Mouse (Mus musculus): ENCODE results near the gene Slc9a1.

Slc9a1 gene

GRCm38 (mm10) chr4:133369553-133370297, at the start of gene Slc9a1:
Gene Slc9a1, plus strand, starts transcription at chr4:133369706.
- peak; percentile 93 for DNase-seq

DNA sequence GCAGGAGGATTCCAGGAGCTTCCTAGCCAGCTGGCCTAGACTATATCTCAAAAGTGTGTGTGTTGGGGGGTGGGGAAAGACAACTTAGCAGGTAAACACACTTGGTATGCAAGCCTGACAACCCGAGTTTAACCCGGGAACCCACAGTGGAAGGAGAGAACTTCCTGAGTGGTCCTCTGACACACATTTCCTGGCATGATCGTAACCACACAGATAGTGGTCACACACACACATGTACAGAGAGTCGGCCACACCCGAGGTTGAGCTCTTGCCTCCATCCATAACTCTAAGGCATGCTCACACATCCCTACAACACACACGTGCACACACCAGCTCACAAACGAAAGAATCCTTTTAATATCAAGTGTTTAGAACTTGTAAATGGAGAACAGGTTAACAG, 41.4 kb upstream of the Slc9a1 start:
- DNase-seq = no peak

DNA sequence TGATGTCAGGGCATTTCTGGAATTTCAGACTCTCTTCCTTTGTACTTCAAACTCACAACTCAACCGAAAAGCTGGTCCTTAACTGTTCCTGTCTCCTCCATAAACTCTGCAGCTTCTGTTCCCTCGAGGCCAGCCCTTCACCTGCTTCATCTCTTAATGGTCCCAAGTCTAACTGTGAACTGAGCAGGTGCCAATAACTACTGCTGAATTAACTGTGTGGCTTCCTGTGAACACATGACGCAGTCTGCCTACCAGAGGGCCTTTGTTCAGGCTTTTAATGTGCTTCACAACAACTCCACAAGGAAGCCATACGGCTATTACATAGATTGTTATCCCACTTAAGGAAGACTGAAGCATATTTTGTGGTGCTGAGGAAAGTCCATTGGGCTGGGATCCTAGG, 39.2 kb upstream of the Slc9a1 start:
- no peak for DNase-seq

DNA sequence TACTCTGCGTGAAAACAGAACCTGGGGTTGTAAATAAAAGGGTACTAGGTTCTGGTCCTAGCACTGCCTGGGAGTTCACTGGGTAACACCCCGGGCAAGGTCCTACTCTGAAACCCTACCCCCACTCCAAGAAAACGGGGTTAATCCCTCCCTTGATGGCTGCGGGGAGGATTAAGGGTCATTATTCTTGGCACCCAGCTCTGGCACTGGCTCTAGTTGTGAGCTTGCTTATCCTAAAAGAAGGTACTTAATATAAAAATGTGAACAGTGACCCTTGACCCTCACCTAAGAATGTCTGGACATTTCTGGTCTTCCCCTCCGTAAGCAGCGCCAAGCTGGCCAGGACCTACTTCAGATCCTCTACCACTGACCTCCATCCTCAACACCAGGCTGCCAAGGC, 36.2 kb upstream of the Slc9a1 start:
- DNase-seq = no peak

DNA sequence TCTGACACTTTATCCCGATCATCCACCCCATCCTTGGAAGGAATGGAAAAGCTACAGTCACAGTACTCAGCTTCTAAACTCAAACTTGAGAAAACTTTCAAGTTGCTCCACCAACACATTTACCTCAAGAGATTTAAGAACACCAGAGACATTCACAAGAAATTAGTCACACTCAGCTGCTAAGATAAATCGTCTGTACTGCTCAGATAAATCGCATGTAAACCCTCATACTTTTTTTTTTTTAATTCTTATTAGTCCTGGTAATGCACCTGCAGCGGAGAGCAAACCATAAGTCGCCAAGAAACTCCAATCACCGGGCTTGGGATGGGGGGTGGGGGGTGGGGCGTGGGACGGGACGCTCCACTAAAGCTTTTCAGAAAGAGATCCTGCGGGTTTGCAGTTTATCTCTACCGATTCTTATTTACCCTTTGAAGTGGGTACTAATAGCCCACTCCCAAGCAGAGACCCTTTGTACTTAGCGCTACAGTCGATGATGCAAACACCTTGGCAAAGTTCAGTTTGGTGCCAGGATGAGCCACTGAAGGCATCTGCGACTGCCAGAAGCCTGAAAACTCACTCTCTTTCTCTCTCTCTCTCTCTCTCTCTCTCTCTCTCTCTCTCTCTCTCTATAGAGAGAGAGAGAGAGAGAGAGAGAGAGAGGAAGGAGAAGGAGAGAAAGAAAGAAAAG, 31.5 kb upstream of the Slc9a1 start:
- no peak for DNase-seq

GRCm38 (mm10) chr4:133338521-133339095, 30.9 kb upstream of the Slc9a1 start:
- peak; percentile 56 for DNase-seq

GRCm38 (mm10) chr4:133339148-133339749, 30.3 kb upstream of the Slc9a1 start:
- peak; percentile 96 for DNase-seq

GRCm38 (mm10) chr4:133340217-133340616, 29.3 kb upstream of the Slc9a1 start:
- DNase-seq = no peak

DNA sequence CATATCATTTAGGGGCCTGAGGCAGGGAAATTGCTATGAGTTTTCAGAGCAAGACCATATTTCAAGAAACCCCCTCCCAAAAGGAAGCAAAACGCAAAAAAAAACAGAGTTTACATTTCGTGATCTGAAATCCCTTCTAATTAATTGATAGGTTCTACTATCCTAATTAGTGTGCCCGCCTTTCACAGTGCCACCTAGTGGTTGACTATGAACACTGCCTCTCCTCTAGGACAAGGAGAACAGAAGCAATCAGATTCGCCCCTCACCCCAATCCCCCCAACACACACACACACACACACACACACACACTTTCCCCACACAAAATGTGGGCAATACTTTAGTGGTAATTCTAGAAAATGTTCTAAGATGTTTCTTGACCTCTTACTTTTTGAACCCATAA, 25.4 kb upstream of the Slc9a1 start:
- DNase-seq = peak; percentile 56

DNA sequence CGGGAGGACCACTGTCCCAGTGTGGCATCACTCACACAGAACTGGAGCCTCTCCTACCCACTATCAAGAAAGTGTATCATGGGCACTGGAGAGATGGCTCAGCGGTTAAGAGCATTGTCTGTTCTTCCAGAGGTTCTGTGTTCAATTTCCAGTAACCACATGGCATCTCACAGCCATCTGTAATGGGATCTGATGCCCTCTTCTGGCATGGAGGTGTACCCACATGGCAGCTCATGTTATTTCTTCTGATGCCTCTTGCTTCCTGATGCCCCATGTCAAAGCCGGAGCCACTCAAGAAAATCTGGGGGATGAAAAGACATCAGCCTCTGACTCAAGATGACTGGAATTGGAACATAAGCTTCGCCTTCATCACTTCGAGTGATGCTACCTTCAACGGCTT, 23.8 kb upstream of the Slc9a1 start:
- no peak for DNase-seq

DNA sequence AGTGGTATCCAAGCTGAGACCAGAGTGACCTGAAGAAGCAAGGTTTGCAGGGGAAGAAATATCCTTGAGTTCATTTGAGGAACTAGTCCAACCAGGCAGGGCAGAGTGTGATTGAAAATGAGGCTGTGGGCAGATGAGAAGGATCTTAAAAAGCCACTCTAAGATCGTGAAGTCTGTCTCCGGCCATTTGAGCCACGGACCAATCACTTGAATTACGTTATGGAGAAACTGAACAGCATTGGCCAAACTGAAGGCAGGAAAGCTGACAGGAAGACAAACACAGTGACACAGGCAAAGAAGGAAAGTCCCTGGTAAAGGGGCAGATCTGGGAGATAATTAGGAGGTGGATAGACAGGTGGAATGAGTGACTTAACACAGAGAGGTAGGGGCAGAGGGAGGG, 22.9 kb upstream of the Slc9a1 start:
- no peak for DNase-seq

DNA sequence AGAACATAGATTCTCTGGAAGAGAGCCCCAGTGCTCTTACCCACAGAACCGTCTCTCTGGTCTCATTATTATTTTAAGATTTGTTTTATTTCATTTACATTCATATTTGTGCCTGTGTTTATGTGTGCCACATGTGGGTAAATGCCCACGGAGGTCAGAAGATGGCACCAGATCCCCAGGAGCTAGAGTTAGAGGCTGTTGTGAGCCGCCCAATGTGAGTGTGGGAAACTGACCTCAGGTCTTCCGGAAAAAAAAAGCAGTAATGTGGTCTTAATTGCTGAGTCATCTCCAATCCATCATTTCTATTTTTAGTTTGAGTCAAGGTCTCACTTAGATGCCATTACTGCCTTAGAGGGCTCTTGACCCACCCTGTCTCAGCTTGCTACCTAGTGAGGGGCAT, 21.9 kb upstream of the Slc9a1 start:
- DNase-seq = no peak

- no peak for DNase-seq
Observed at GRCm38 (mm10) chr4:133348051-133348775, 21.3 kb upstream of the Slc9a1 start.

DNA sequence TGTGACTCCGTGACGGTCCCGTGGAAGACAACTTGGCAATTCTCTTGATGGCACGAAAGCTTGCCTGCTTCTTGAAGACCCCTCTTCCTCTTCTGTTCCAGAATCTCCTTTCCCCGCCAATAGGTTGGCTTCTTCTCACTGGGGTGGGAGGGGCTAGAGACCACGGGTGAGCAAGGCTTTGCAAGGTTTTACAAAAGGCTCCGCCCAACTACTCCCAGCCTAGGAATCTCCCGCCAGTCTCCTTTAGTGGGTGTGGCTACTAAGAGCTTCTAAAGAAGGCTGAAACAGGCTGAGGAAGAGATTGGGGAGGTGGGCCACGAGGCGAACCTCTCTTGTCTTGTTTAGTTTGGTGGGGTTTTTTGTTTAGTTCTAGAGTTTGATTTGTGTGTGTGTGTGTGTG, 16.7 kb upstream of the Slc9a1 start:
- DNase-seq = no peak

DNA sequence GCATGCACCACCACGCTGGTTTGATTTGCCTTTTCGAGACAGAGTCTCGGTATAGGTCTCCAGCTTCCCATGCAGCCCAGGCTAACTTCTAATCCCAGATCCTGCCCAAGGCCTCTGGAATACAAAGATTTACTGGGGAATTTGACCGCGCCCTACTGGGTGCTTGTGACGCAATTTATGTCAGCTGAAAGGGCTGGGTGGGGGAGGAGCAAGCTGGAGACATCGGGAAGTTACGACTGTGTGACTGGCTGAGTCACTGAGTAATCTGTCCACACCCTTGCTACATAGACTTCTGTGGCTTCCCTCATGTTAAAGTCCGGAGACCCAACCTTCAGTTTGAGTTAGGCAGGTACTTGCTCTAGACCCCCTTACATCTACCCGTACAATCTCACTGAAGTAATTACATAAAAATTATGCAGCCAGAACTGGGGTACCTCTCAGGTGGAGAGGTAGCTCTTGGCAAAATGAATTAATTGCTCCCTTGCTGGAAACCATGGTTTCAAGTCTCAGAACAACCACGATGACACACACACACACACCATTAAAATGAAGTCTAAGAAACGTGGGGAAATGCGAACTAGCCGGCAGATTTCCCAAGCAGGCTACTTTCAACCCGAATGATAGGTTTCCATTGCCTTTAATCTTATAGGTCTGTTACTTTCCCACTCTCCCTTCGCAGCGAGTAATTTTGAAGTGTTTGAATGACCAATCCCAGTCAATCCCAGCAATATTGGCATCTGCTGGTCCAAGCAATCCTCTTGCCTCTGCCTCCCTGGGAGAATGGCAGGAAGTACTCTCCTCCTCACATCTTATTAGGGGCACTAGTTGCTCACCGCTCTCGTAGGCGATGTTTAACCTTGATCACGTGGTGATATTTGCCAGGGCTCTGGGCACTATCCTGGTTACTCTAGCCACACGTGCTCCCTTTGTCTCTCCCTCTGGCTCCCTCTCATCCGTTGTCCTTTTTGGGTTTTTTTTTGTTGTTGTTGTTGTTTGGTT, 15.8 kb upstream of the Slc9a1 start, which contains the start of gene Wdtc1:
Gene Wdtc1 (minus strand): TSS at position 115 of the 999 bp plus-strand sequence.
- no peak for DNase-seq

DNA sequence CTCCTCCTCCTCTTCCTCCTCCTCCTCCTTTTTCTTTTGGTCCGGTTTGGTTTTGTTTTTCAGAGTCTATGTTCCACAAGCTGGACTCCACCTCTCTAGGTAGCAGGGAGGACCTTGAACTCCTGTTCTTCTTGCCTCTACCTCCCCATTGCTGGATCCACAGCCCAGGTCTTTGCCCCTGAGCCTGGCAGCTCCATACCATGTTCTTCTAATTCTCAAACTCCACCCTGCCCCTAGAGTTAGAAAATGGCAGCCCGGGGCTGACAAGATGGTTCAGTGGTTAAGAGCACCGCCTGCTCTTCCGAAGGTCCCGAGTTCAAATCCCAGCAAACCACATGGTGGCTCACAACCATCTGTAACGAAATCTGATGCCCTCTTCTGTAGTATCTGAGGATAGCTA, 14.9 kb upstream of the Slc9a1 start:
- DNase-seq = no peak

- DNase-seq = no peak
Observed at GRCm38 (mm10) chr4:133370298-133371274, 1.1 kb downstream of the Slc9a1 start.

DNA sequence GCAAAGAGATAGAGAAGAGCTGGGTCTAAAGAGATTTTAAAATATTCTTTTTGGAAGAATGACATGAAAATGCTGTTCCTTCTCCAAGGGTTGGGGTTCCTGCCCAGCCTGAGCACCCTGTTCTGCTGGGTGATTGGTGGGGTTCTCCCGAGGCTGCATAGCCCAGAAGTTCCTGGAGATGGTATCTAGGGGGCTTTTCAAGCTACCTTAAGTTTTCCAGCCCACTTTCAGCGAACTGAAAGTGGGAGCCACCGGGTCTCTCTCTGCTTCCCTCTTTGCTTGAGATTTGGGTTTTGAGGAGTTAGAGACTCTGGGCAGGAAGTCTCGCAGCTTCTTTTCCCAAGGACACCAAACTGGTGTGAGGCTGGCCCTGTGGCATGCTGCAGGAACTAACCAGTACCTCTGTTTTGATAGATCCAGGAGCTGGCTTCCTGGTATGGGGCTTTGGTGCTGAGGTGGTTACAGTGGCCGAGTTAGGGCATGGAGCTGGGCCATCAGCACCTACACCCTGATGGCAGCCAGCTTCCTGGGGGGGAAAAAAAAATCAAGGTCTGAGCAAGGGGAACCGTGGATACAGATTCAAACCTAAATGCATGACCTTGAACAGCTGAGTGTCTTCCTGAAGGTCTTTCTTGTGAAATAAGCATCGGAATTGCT, 2.2 kb downstream of the Slc9a1 start:
- DNase-seq = no peak

GRCm38 (mm10) chr4:133372278-133372665, 2.8 kb downstream of the Slc9a1 start:
- no peak for DNase-seq

DNA sequence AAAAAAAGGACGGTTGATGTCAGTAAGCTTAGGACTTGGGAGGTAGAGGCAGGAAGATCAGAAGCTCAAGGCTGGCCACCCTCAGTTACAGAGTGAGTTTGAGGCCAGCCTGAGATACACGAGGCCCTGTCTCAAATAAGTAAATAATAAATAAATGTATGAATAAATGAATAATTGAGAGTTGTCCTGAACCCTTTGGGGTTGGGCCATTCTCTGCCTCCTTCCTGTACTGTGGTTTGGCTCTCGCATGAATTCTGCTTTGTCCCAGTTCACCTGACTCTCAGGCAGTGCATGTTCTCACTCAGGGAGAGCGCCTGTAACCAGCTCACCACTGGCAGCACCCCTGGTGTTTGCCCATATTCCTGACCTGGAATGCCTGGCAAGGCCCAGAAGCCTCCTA, 4.5 kb downstream of the Slc9a1 start:
- no peak for DNase-seq
